Mouse (Mus musculus) E14TG2a.4 (cell line): ENCODE data around the gene Mast2.

Experiments used
- CTCF ChIP-seq: conservative IDR thresholded peaks from 2 replicates; pipeline ENCODE4 v1.5.1; 2014; ENCODE audit warnings: low read length
- POU5F1 ChIP-seq: IDR thresholded peaks from 2 replicates; pipeline ENCODE4 v1.6.1; 2014; ENCODE audit warnings: low read length, borderline replicate concordance

DNA sequence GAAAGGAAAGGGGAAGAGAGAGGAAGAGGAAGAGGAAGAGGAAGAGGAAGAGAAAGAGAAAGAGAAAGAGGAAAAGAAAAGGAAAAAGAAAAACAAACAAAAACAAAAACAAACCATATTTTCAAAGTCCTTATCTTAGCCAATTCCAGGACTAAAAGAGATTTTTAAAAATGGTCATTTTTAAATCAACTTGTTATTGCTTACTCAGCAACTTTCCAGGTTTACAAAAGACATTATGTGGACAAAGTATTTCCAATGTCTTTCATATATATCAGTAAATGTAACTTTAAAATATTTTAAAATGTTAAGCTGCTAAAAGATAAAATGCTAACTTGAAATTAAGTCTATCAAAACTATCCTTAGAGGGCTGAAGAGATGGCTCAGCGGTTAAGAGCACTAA is 24.6 kb downstream of the Mast2 start:
- TF ChIP-seq CTCF (no peak), POU5F1 (no peak)
